Mouse (Mus musculus) lung, adult 2 months (tissue): ENCODE data around the gene Man2a1. TPM values are rescaled to one million over a fixed set of nuclear protein-coding genes. Genes with fewer than 3 reads are reported as not detected.
"Not testable (repeated sequence)": the region's sequence is repeated elsewhere in the genome, so short reads cannot be mapped to it uniquely, and the experiment has no call there.

Experiments
- DNase-seq: peaks from one replicate; pipeline ENCODE4 v3.0.0; 2022
- H3K4me1 ChIP-seq: fragments of 200-500 bp; 2 replicates; pipeline ENCODE4 v1.6.1; 2011; ENCODE audit warnings: low read length; ENCODE audit not compliant: control insufficient read depth, insufficient read depth
- H3K4me3 ChIP-seq: fragments of 200-500 bp; replicated peaks from 2 replicates; pipeline ENCODE3; 2011; ENCODE audit warnings: low read depth, mild to moderate bottlenecking, control low read depth, low read length; ENCODE audit errors: extremely low read depth
- CTCF ChIP-seq: fragments of 200-500 bp; IDR thresholded peaks from 2 replicates; pipeline ENCODE4 v1.5.1; 2011; ENCODE audit warnings: mild to moderate bottlenecking, low read length, control low read depth; ENCODE audit not compliant: insufficient read depth
- POLR2A ChIP-seq: fragments of 200-500 bp; IDR thresholded peaks from 2 replicates; pipeline ENCODE4 v1.6.1; 2011; ENCODE audit warnings: low read depth, mild to moderate bottlenecking, control low read depth, low read length, borderline replicate concordance; ENCODE audit errors: extremely low read depth
- WGBS: fragments of 180-500 bp; shearing (Covaris S2); methylation state at CpG from one replicate; pipeline ENCODE4 v1.1.7; 2018; 5-methylcytosine and 5-hydroxymethylcytosine counted together
- polyA plus RNA-seq: library from polyadenylated mRNA; depleted of rRNA; stranded (reverse); fragments of >200 nt; gene quantifications from 2 replicates; pipeline ENCODE4 v1.2.3, GENCODE M21; 2012

The Man2a1 gene
- polyA plus RNA-seq, 1 experiment: 16.9 TPM

DNA sequence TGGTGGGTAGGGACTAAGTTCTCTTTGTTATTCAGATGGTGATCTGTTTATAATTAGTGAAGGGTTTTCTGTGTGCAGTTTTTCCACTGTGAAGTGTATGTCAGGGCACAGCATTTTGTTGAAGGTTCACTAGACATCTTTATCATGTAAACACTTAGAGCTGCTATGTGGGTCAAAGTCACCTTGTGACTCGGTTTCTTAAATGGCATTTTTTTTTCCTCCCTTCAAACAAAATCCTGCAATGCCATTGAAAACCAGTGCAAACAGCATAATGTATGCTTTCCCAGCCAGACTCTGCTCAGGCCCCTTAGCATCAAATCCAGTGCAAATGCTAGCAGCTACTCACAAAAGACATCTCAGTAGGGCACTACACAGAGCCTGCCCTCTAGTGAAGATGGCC lies 148.6 kb downstream of the Man2a1 start:
- WGBS: 66% methylated on average over 1 of the region's 1 CpGs
- DNase-seq: no peak
- no peak overlapping the region for H3K4me3 ChIP-seq
- peaks cover 7% of the 10 kb centered on the region for H3K4me1 ChIP-seq
- no peak for TF ChIP-seq POLR2A
- no peak for TF ChIP-seq CTCF

DNA sequence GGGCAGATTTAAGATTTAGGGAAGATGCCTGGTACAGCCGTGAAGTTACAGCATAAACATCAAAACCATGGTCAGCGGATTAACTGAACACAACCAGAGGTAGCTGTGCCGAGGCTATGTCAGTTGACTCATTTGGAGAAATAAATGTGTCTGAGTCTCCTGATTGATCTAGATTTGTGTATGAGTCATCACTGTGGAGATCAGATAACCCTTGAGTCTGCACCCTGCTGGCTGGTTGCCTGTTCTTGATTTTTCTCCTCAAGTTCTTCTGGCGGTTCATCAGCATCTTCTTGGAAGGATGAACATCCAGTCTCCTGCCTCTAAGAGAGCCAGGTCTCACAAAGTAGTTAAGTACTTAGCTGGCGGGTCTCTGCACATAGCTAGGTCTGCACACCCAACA lies 150.7 kb downstream of the Man2a1 start:
- no peak for DNase-seq
- TF ChIP-seq POLR2A (no peak), CTCF (no peak)
- Histone ChIP-seq H3K4me1 (peaks cover 8% of the 10 kb centered on the region), H3K4me3 (no peak overlapping the region)
- WGBS: 75% methylated on average over 5 of the region's 5 CpGs

DNA sequence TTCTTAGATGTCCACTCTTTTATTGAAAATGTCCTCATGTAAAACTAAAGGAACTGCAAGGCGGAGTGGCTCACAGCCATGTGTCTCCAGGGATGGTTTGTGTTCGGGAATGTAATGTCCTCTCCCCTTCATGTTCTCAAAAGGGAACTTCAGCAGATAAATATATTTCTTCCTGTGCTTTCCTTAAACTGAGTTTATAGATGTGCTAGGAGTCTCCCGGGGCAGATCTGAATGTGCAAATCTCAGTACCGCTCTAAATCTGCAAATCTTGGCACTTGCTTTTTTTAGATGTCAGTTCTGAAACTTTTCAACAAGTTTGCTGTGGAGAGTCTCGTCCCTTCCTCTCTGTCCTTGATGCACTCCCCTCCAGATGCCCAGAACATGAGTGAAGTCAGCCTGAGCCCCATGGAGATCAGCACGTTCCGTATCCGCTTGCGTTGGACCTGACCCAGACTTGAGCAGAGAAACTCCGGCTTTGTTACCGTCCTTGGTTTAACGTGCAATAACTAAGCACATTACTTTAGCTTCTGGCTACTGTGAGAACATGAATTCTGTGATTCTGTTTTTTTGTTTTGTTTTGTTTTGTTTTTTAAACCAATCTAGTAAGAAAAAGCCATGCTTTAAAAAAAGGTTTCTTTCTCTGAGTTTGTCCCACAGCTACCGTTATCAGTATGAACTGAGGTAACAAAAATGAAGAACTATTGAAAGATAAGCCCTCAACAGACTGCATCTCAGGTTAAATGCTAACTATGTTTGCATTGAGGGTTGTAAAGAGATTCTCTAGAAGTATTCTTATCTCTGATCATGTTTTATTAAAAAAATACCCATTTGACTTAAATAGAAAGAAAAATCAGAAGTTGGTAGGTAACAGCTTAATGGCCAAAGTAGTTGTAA lies 151.8 kb downstream of the Man2a1 start:
- no peak for DNase-seq
- Histone ChIP-seq H3K4me3 (no peak overlapping the region), H3K4me1 (peaks cover 4% of the 10 kb centered on the region)
- no peak for TF ChIP-seq CTCF
- TF ChIP-seq POLR2A: no peak
- 89% methylated on average over 13 of the region's 13 CpGs for WGBS

DNA sequence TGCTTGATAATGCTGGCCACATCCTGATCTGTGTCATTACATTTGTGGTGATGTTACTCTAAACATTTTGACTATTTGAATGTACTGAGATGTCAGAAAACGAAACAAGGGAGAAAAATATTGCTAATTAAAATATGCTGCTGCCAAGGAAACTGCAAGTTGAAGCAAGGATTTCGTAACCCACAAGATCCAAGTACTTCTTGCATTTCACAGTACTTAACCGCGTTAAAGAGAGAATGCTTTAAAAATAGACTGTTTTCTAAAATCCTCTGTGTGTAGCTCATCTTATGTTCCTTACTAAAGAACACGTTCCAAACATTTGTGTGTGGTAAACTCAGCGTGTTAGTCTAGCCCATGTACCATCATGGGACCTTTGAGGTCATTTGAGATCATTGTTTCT lies 153.0 kb downstream of the Man2a1 start:
- no peak for TF ChIP-seq POLR2A
- no peak for DNase-seq
- no peak overlapping the region for H3K4me3 ChIP-seq
- 56% methylated on average over 6 of the region's 6 CpGs for WGBS
- H3K4me1 ChIP-seq: peaks cover 2% of the 10 kb centered on the region; the same call in 1 of the 2 replicates

DNA sequence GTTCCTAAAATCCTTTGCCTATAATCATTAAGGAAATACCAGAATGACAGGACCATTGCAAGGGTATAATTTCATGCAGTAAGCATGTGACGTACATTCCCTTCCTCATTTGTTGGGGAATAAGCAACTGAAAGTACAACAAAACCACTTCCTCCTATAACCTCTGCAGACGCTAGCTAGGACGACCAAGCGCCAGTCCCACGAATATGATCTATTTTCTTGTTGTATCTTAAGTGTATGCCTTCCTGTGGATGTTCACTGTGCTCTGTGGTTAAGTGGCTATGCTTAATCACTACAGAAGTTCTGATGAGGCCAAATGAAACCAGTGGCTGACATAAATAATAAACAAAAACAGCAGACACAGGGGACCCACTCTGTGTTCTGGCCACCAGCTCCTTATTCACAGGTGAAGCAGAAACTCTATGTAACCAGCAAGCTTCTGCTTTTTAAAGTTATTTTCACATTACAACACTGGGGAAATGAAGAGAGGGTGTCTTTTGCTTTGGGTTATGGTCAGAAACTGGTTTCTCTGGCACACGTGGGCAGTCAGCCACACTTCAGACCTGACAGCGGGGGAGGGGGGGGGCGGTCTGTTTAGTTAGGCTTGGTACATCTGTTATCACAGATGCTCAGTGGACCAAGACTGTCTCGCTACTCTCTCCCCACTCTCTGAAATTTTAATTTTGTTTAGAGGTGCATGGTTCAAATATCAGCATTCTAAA lies 153.8 kb downstream of the Man2a1 start:
- Histone ChIP-seq H3K4me3 (no peak overlapping the region), H3K4me1 (peaks cover 2% of the 10 kb centered on the region; the same call in 1 of the 2 replicates)
- TF ChIP-seq CTCF: no peak
- TF ChIP-seq POLR2A: no peak
- WGBS: 60% methylated on average over 9 of the region's 9 CpGs
- no peak for DNase-seq

DNA sequence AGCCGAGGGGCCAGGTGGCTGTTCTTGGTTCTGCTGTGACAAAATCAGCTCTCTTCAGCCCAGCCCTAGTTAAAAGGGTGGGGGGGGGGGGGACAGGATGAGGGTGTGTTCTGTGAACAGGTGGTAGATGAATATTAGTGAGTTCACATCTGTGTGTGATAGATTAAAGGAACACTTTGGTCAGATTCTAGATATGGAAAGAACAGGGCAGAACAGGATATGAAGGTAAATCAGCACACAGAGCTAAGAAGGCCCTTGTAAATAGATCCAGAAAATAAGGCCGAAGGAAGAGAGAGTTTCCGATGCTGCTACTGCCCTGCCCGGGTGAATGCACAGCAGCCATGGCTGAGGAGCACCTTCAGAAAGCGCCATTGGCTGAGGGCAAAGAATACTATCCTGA lies 154.7 kb downstream of the Man2a1 start:
- no peak overlapping the region for H3K4me3 ChIP-seq
- no peak for TF ChIP-seq POLR2A
- no peak for TF ChIP-seq CTCF
- DNase-seq: no peak
- H3K4me1 ChIP-seq: peaks cover 2% of the 10 kb centered on the region; the same call in 1 of the 2 replicates
- WGBS: 75% methylated on average over 5 of the region's 5 CpGs

DNA sequence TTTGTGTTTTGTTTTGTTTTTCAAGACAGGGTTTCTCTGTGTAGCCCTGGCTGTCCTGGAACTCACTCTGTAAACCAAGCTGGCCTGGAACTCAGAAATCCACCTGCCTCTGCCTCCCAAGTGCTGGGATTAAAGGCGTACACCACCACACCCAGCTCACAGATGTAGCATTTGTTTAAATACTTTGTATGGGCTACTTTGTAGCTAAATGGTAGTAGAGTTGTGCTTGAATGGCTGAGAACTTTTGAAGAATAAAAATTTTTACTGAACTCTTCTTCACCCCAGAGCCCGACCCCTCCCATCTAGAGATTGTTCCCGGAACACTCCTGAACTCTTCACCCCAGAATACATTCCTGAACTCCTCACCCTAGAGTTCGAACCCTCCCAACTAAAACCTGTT lies 162.1 kb downstream of the Man2a1 start:
- not testable (repeated sequence) for DNase-seq, H3K4me1 ChIP-seq, H3K4me3 ChIP-seq
- WGBS: 40% methylated on average over 4 of the region's 4 CpGs

DNA sequence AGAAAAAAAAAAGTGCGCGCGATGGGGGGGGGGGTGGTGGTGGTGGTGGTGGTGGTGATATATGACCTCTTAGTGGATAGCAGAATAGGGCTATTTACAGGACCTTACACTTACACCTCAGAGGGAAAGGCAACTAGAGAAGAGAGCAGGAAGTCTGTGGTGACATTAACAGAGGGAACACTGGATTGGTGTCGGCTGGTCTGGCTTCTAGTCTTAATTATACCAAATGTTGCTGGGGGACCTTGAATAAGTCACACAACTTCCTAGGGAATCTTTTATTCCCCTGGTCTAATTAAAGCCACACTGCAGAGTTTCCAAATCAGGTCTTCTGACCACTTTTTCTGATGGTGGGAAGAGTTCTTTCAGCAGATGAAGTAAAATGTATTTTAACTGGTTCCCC lies 163.0 kb downstream of the Man2a1 start:
- Histone ChIP-seq H3K4me3 (no peak overlapping the region), H3K4me1 (no peaks in the 10 kb centered on the region)
- WGBS: 95% methylated on average over 4 of the region's 4 CpGs
- TF ChIP-seq POLR2A (no peak), CTCF (no peak)
- DNase-seq: no peak

DNA sequence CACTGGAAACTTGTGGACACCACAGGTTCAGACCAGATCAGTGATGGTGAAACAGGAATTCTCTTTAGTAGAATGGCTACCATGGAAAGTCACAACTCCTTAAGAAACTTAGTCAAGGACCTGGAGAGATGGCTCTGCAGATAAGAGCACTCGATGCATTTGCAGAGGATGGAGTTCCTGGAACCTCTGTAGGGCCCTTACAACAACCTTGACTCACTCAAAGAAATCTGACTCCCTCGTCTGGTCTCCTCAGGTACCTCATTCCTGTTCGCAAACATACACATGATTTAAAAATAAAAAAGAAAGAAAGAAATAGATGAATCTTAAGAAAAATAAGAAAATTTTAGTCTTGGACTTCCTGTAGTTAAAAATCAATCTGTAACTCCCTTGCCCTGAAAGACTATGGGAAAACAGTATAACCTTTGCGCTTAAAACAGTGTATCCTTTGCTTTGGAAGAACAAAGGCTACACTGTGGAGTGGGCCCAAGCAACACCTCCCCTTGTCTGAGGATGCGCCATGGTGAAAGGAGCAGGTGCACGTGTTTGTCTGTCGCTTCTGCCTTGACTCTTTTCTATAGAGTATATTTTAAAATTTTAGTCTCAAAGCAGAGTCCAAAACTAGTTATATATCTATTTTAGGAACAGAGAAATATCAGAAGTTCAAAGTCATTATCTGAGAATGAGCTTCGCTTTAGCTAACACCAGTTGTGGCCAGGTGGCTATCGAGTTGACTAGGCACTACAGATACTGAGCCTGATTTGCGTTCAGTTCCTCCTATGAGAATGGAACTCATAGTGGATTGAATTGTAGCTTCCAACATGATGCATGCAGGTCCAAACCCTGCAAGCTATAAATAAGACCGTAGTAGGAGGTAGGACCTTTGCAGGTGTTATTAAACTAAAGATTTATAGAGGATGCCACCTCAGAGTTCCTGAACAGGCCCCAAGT lies 163.9 kb downstream of the Man2a1 start:
- no peak overlapping the region for H3K4me3 ChIP-seq
- no peak for DNase-seq
- H3K4me1 ChIP-seq: no peaks in the 10 kb centered on the region
- TF ChIP-seq POLR2A (no peak), CTCF (no peak)
- WGBS: 90% methylated on average over 11 of the region's 11 CpGs
